Mouse (Mus musculus) retina, postnatal 1 day (tissue): Measurements from ENCODE around the gene Cacna1c.
A peak's percentile ranks its signal among the peaks of the same experiment; 100 is the strongest.

Experiments
- DNase-seq: peaks from one replicate; pipeline ENCODE4 v3.0.0-alpha.2; 2012

Gene Cacna1c

GRCm38 (mm10) chr6:118777457-118777856 lies 418.8 kb downstream of the Cacna1c start:
- no peak for DNase-seq

GRCm38 (mm10) chr6:118776459-118776858 lies 419.8 kb downstream of the Cacna1c start:
- DNase-seq = no peak

GRCm38 (mm10) chr6:118772581-118772980 lies 423.6 kb downstream of the Cacna1c start:
- no peak for DNase-seq

GRCm38 (mm10) chr6:118771121-118771520 lies 425.1 kb downstream of the Cacna1c start:
- DNase-seq = no peak

- DNase-seq = no peak
Observed at GRCm38 (mm10) chr6:118770396-118770795, 425.8 kb downstream of the Cacna1c start.

- no peak for DNase-seq
Observed at GRCm38 (mm10) chr6:118769792-118770191, 426.4 kb downstream of the Cacna1c start.

GRCm38 (mm10) chr6:118767698-118768097 lies 428.5 kb downstream of the Cacna1c start:
- no peak for DNase-seq

GRCm38 (mm10) chr6:118765261-118765660 lies 431.0 kb downstream of the Cacna1c start:
- DNase-seq = peak; percentile 41

GRCm38 (mm10) chr6:118759015-118759414 lies 437.2 kb downstream of the Cacna1c start:
- DNase-seq = no peak

- DNase-seq = no peak
Observed at GRCm38 (mm10) chr6:118758290-118758907, 437.8 kb downstream of the Cacna1c start.

- DNase-seq = no peak
Observed at GRCm38 (mm10) chr6:118757533-118758289, 438.5 kb downstream of the Cacna1c start.

- DNase-seq = no peak
Observed at GRCm38 (mm10) chr6:118756511-118756910, 439.7 kb downstream of the Cacna1c start.

GRCm38 (mm10) chr6:118755768-118756167 lies 440.4 kb downstream of the Cacna1c start:
- no peak for DNase-seq

GRCm38 (mm10) chr6:118754439-118754838 lies 441.8 kb downstream of the Cacna1c start:
- no peak for DNase-seq

GRCm38 (mm10) chr6:118753787-118754186 lies 442.4 kb downstream of the Cacna1c start:
- no peak for DNase-seq

GRCm38 (mm10) chr6:118753064-118753463 lies 443.2 kb downstream of the Cacna1c start:
- DNase-seq = no peak

- no peak for DNase-seq
Observed at GRCm38 (mm10) chr6:118749285-118749684, 446.9 kb downstream of the Cacna1c start.

GRCm38 (mm10) chr6:118742701-118743100 lies 453.5 kb downstream of the Cacna1c start:
- no peak for DNase-seq

- DNase-seq = no peak
Observed at GRCm38 (mm10) chr6:118741841-118742240, 454.4 kb downstream of the Cacna1c start.

GRCm38 (mm10) chr6:118739961-118740599 lies 456.1 kb downstream of the Cacna1c start:
- no peak for DNase-seq

GRCm38 (mm10) chr6:118739344-118739743 lies 456.9 kb downstream of the Cacna1c start:
- DNase-seq = no peak

- no peak for DNase-seq
Observed at GRCm38 (mm10) chr6:118738656-118739055, 457.6 kb downstream of the Cacna1c start.

GRCm38 (mm10) chr6:118737078-118737477 lies 459.1 kb downstream of the Cacna1c start:
- DNase-seq = no peak

GRCm38 (mm10) chr6:118736491-118736890 lies 459.7 kb downstream of the Cacna1c start:
- DNase-seq = no peak
